Mouse (Mus musculus): ENCODE data around the gene Syt16.

Gene Syt16

DNA sequence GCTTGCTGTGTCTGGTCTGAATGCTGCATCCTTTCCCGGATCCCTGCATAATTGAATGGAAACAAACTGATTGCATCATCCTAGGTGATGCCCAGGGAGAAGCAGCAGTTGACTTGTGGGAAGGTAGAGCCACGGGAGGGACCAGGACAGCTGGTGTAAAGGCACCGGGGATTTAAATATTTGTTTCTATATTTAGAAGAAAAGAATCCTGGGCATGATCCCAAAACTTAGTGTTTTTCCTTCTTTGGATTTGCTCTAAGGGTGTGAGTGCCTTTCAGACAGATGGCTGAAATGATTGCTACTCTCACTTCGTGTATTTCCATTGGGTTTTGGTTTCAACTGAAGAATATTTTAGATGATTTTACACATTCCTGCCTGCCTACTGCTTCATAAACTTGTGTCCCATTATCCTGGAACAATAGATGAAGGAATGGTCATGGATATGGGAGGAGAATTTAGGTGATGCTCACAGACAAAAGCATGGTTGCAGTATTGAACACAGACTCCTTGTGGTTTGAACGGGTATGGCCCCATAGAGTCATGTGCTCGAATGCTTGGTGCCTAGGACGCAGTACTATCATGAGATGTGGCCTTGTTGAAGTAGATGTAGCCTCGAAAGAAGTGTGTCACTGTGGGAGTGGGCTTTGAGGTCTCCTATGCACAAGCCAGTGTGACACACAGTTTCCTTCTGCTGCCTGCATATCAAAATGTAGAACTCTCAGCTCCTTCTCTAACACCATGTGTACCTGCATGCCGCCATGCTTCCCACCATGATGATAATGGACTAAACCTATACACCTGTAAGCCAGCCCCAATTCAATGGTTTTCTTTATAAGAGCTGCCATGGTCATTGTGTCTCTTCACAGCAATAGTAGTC lies 306.2 kb downstream of the Syt16 start:
- peak in 1 of 2 experiments; percentile 71 for DNase-seq (ENCODE audit: low spot score in 2 of 2)

DNA sequence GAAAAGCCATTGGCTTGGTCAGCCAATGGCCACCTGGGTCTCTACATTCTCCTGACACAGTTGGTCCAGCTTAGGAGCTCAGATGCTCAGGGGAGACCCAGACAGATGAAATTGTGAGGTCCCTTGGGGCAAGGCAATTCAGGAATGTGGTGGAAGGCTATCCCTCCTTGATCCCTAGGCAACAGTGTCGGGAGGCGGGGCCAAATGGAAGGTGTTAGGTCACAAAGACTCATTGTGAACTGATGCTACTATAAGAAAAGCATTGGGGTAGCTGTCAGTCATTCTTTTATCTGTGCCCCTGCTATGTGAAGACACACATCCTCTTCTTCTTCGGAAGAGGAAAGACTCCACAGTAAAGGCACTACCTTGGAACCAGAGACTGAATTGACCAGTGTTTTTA lies 315.1 kb downstream of the Syt16 start:
- DNase-seq (ENCODE audit: low spot score in 2 of 2): no peak

DNA sequence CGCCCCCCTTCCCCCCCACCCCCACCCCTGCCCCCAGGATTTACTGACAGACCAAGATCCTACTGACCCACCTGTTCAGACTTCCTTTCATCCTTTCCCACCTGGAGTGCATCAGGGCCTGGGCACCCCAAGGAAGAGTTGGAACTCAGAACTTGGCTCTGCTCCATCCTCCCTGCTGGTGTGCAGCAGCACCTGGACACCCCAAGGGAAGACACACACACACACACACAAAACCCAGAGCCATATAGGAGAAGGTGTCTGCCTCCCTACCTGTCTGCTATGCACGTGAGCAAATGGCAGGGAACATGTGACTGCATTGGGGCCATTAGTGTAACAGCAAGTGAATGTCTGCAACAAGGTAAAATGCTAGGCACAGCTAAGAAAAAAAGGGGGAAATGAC lies 317.8 kb downstream of the Syt16 start:
- DNase-seq (ENCODE audit: low spot score in 2 of 2): no peak

DNA sequence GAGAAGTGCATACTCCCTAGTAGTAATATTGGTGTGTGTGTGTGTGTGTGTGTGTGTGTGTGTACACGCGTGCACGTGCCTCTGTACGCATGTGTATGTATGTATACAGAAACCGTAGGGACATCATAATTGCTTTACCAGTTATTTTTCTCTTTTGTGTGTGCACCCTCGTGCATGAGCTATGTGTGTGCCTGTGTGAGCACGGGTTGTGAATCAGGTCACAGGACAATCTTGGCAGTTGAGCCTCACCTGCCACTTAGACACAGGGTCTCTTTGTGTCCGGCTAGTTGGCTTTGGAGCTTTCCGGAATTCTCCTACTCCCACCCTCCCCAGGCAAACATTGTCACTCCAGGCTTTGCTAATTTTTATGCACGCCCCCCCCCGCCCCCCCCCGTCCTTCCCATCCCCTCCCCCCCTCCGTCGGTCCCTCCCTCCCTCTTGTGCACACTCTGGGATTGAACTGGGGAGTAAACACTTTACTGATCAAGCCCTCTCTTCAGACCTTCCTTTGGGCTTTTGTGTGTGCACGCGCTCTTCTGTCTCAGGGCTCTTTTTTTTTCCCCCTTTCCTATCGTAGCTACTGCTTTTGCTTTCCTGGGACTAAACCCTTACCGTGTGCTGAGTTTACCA lies 319.0 kb downstream of the Syt16 start, which contains the start of gene Gm11042:
Gene Gm11042 (minus strand): TSS at position 51 of the 630 bp plus-strand sequence.
- no peak for DNase-seq (ENCODE audit: low spot score in 2 of 2)

DNA sequence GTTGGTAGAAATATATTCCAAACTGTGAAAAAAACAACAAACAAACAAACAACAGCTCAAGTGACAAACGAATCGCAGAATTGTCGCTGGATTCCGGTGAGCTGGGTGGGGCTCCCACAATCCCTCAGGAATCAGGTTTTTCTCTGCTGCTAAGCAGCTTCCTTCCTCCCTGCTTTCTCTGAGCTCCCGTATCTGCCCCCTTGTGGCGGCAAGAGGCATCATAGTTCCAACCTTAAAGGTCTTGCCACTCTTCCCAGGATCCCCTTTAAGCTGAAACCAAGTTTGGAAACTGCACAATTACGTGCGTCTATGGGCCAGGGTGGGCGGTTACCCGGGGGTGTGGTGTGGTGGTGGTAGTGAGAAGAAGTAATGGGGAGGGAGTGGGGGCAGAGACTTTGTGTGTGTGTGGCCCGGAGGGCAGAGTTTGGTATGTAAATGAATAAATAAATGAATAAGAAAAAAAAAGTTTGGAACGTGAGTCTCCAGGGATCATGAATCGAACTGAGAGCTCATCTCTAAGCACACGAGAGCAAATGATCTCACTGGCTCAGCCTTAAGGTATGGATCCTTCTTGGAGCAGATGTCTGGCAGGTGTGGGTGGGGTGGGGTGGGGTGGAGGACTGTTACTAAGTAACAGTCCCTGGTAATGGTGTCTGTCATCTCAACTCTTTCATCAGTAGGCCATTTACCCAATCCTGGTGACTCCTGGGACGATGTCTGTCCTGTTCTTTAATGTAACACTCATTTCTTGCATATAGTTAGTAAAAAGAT lies 319.7 kb downstream of the Syt16 start:
- DNase-seq (ENCODE audit: low spot score in 2 of 2): peak; percentile 74 to 75

DNA sequence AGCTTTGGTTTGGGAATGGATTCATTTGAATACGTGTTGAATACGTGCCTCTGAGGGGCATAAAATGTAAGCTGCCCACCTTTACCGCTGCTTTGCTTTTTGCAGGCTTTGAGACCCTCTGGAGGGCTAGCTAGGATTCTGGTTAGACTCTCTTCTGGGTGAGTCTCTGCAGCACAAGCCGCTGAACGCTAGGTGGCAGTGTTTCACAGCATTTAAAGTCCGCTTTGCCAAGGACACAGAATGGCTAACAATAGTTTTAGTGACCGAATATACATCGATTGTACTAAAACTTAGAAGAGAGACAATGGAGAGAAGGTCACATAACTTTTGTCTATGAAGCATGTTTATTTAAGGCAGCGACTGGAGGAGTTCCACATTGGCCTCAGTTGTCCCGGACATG lies 322.9 kb downstream of the Syt16 start:
- peak; percentile 72 to 81 for DNase-seq (ENCODE audit: low spot score in 2 of 2)

DNA sequence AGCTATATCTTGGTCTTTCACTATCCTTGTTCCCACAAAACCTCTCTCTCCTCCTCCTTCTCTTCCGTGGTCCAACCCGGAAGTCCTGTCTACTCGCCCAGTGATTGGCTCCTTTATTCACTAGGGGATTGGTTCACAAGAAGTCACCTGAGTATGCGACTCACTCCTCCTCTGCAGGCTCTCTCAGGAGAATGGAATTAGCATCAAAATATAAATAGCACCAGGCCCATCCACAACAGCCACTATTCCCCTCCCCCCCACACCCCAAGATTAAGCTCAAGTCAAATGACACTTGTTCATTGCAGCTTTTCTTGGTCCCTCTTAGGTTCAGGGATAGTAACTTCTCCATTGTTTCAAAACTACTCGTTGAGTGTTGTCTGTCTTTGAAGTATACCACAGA lies 324.5 kb downstream of the Syt16 start:
- no peak for DNase-seq (ENCODE audit: low spot score in 2 of 2)

Data from frontal cortex, postnatal 36 days (tissue).